Mouse (Mus musculus): ENCODE measurements at regions not wholly inside any gene's neighbourhood (a gene's known extent, or its start where the extent isn't known, plus 50 kb on each side); places are given as distances from the start of the nearest gene placed in this dataset.

DNA sequence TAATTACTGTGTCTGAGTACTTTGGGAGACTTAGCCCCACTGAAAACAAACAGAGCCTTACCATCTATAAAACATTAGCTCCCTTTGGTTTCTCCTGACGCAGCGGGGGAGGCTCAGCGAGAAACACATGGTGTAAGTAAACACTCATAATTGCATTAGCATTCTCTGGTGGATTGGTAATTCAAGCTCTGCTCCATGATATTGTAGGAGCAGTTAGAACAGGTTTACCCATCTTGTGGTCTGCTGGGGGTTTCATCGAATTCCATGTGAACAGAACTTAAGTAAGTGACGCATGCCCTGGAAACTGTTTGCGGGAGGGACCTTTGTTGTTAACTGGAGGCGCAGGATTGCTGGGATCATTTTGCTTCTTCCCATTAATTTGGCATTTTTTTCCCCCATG lies 249.2 kb upstream of the Fam241a start:
- DNase-seq (ENCODE audit: extremely low spot score in 1 of 2, low spot score in 1 of 2): no peak

DNA sequence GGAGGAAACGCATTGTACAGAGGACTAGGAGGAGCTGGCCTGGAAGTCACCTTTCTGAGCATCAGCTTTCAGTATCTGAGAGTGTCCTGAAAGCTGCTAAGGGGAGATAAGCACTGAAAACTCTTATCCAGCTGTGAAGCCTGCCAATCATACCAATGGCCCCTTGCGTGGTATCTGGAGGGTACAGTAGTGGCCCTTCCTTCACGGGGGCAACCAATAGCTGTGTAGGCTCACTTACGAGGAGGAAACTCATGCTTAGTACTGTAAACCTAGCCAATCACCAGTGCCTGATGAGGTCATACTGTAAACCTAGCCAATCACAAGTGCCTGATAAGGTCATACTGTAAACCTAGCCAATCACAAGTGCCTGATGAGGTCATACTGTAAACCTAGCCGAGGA lies 231.7 kb upstream of the Fam241a start:
- DNase-seq (ENCODE audit: extremely low spot score in 1 of 2, low spot score in 1 of 2): no peak

DNA sequence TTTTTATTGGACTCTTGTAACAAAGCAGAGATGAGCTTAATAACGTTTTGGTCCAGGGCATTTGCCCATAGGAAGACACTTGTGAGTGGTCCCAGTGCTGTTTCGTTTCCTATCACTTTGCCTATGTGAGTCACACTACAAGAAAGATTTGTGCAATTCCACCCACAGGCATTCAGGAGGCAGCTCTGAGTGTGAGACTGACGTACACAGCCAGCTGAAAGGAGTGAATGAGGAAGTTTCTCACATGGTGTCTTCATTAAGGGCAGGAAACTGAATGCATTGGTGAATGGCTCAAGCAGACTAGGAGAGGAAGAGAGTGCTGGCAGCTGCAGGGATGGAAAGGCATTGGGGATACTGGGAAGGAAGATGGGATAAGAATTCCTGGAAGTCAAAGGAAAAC lies 230.5 kb upstream of the Fam241a start:
- no peak for DNase-seq (ENCODE audit: extremely low spot score in 1 of 2, low spot score in 1 of 2)

- no peak for DNase-seq (ENCODE audit: extremely low spot score in 1 of 2, low spot score in 1 of 2)
These were observed 226.0 kb upstream of the Fam241a start for GRCm38 (mm10) chr3:128122111-128122510.

- no peak for DNase-seq (ENCODE audit: extremely low spot score in 1 of 2, low spot score in 1 of 2)
These were observed 224.7 kb upstream of the Fam241a start for GRCm38 (mm10) chr3:128120647-128121440.

DNA sequence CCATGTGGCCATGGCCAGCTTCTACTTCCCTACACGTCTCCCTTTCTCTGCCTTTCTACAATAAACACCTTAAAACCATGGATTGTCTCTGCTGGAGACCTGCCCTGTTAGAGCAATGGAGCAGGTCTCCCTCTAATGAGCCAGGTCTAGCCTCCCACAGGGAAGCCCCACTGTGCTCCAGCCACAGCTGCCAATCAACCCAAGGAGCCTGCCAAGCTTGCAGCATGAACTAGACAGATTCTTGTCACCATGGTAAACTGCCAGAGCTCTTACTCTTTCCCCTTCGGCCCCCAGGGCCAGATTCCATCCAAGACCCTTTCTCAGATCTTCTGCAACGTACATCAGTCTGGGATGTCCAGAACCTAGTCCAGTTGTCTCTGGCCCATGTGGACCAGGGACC lies 217.1 kb upstream of the Fam241a start:
- no peak for DNase-seq (ENCODE audit: extremely low spot score in 1 of 2, low spot score in 1 of 2)

- DNase-seq (ENCODE audit: extremely low spot score in 1 of 2, low spot score in 1 of 2): no peak
These were observed 214.3 kb upstream of the Fam241a start for GRCm38 (mm10) chr3:128110406-128110805.

- DNase-seq (ENCODE audit: extremely low spot score in 1 of 2, low spot score in 1 of 2): no peak
These were observed 208.4 kb upstream of the Fam241a start for GRCm38 (mm10) chr3:128104516-128104915.

DNA sequence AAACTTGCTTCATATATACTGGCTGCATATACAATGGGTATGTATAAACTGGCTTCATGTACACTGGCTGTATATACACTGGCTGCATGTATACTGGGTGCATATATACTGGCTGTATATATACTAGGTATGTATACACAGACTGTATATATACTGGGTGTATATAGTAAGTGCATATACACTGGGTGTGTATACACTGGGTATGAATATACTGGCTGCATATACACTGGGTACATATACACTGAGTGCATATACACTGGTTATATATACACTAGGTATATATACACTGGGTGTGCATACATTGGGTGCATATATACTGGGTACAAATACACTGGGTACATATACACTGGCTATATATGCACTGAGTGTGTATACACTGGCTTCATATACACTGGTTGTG lies 196.9 kb upstream of the Fam241a start:
- DNase-seq (ENCODE audit: extremely low spot score in 1 of 2, low spot score in 1 of 2): no peak

GRCm38 (mm10) chr3:128088207-128088606 lies 192.1 kb upstream of the Fam241a start:
- peak; percentile 9 to 40 for DNase-seq (ENCODE audit: extremely low spot score in 1 of 2, low spot score in 1 of 2)

DNA sequence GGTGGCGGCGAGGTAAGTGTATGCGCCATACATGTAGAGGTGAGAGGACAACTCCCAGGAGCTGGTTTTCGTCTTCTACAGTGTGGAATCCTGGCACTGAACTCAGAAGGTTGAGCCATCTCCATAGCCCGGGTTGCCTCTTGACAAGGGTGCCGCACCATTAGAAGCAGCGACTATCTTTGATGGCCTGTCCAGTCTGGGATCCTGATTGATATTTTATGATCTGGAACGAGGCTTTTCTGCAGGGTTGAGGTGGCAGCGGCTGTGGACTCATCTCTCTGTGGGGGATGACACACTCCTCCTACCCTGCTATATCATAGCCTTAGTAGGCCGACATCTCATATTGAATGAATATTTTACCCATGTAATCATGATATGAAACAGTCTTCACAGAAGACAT lies 191.0 kb upstream of the Fam241a start:
- DNase-seq (ENCODE audit: extremely low spot score in 1 of 2, low spot score in 1 of 2): no peak

- DNase-seq (ENCODE audit: extremely low spot score in 1 of 2, low spot score in 1 of 2): no peak
These were observed 186.3 kb upstream of the Fam241a start for GRCm38 (mm10) chr3:128082463-128082862.

DNA sequence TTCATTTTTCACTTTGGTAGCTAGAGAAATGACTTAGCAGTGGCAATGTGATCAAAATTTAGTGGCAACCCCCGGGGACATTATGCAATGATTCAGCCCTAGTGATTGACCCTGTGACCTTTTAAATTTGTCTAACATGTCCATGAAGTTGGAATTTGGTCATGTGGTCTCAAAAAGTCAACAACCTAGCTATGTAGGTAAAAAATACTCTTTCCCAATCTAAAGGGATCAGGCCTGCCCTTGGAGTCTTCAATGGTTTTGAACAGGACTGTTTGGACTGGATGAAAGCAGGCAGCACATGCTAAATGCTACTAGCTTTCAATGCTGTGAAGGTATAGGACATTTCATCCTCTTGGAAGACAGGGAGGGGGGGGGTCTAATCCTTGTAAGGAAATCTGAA lies 185.3 kb upstream of the Fam241a start:
- DNase-seq (ENCODE audit: extremely low spot score in 1 of 2, low spot score in 1 of 2): no peak

DNA sequence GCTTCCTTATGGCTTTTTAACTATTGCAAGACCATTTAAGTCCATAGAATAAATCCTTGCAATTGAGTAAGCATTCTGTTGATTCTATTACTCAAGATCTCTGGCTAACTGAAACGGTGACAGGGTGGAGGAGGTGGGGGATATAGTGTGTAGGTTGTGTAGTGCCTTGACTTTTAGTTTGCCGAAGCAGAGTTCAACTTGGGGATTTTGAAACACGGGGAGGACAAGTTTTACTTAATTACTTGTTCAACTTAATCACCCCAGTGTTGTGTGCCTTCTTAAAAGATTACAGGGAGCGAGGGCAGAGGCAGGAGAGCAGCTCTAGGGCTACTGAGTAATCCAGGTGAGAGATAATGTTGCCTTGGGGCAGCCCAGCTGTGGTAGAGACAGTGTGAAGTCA lies 171.7 kb upstream of the Fam241a start:
- no peak for DNase-seq (ENCODE audit: extremely low spot score in 1 of 2, low spot score in 1 of 2)

GRCm38 (mm10) chr3:128054031-128054430 lies 157.9 kb upstream of the Fam241a start:
- DNase-seq (ENCODE audit: extremely low spot score in 1 of 2, low spot score in 1 of 2): no peak

DNA sequence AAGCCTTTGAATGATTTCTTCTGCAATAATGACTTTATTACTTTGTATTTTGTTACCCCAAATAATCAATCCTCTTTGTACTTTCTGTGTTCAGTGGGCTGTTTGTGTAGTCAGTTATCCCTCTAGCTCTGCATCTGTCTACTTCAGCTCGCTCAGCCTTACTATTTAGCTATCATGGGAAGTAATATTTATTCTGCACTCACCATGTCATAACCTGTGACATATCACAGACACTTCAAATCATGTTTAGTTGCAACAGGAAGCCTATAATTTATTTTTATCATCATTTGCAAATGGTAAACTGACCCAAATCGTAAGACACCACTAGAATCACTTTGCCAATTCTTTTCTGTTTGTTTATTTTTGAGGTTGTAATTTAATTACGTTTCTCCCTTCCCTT lies 147.6 kb upstream of the Fam241a start:
- no peak for DNase-seq (ENCODE audit: extremely low spot score in 1 of 2, low spot score in 1 of 2)

- DNase-seq (ENCODE audit: extremely low spot score in 1 of 2, low spot score in 1 of 2): no peak
These were observed 144.4 kb upstream of the Fam241a start for GRCm38 (mm10) chr3:128040407-128041115.

- no peak for DNase-seq (ENCODE audit: extremely low spot score in 1 of 2, low spot score in 1 of 2)
These were observed 143.1 kb upstream of the Fam241a start for GRCm38 (mm10) chr3:128039185-128039584.

DNA sequence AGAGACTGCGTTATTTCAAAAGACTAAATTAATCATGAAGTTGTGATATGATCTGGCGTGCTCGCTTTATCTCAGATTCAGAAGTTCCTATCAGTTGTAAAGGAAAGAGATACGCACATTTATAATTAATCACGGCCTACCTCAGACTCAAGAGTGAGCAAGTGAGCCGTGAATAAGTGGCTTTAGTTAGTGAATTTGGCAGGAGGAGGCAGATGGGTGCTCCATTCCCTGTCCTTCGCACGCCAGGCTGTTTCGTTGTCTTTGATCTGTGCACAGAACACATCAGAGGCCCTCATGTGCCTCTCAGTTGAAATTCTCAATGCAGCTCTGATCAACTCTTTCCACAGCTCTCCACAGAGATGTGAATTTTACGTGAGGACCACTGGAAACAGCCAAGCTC lies 140.4 kb upstream of the Fam241a start:
- DNase-seq (ENCODE audit: extremely low spot score in 1 of 2, low spot score in 1 of 2): no peak

GRCm38 (mm10) chr3:128030352-128030751 lies 134.2 kb upstream of the Fam241a start:
- DNase-seq (ENCODE audit: extremely low spot score in 1 of 2, low spot score in 1 of 2): no peak

DNA sequence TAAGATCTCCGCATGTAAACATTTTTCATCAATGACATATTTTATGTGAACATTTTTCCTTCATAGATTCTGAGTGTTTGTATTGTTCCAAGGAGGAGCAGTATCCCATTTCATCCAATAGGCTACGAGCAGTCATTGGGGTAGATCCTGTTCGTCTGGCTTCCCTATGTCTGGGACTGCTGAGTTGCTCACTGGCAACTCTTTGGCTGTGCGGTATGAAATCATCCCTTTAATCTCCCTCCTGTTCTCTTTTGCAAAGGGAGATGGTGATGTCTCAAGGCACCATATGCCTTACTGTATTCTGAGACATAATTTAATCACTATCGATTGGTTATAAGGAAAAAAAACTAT lies 133.4 kb upstream of the Fam241a start:
- no peak for DNase-seq (ENCODE audit: extremely low spot score in 1 of 2, low spot score in 1 of 2)

GRCm38 (mm10) chr3:128028856-128029564 lies 132.9 kb upstream of the Fam241a start:
- no peak for DNase-seq (ENCODE audit: extremely low spot score in 1 of 2, low spot score in 1 of 2)

All from layer of hippocampus, postnatal 25 days (tissue).